Mouse (Mus musculus) limb, embryonic 13.5 days (tissue): ENCODE measurements around the gene Fbxo22. TPM values are rescaled to one million over a fixed set of nuclear protein-coding genes. Genes with fewer than 3 reads are reported as not detected.
"Not testable (repeated sequence)": the region's sequence is repeated elsewhere in the genome, so short reads cannot be mapped to it uniquely, and the experiment has no call there.

Experiments used
- ATAC-seq: fragments of 200-750 bp; cut with Nextera tagmentation; 2 replicates; pipeline ENCODE4 v1.8.0; 2017; ENCODE audit warnings: low read depth, moderate number of reproducible peaks, moderate TSS enrichment; ENCODE audit not compliant: low FRiP score
- H3K27ac ChIP-seq: fragments of 300-500 bp; sonication (generic); 2 replicates; pipeline ENCODE4 v1.5.1; 2015; ENCODE audit warnings: inconsistent platforms, mild to moderate bottlenecking, moderate library complexity
- H3K27me3 ChIP-seq: fragments of 300-500 bp; sonication (generic); 2 replicates; pipeline ENCODE4 v1.6.1; 2015; ENCODE audit warnings: mild to moderate bottlenecking, inconsistent platforms
- H3K36me3 ChIP-seq: fragments of 300-500 bp; sonication (generic); 2 replicates; pipeline ENCODE4 v1.6.1; 2015; ENCODE audit warnings: inconsistent platforms, mild to moderate bottlenecking, moderate library complexity
- H3K4me1 ChIP-seq: fragments of 300-500 bp; sonication (generic); 2 replicates; pipeline ENCODE4 v1.6.1; 2015; ENCODE audit warnings: inconsistent platforms
- H3K4me2 ChIP-seq: fragments of 300-500 bp; sonication (generic); replicated peaks from 2 replicates; pipeline ENCODE4 v1.6.1; 2015; ENCODE audit warnings: inconsistent platforms, mild to moderate bottlenecking, moderate library complexity
- H3K4me3 ChIP-seq: fragments of 300-500 bp; sonication (generic); 2 replicates; pipeline ENCODE4 v1.5.1; 2015; ENCODE audit warnings: moderate library complexity, mild to moderate bottlenecking, inconsistent platforms
- H3K9ac ChIP-seq: fragments of 300-500 bp; sonication (generic); 2 replicates; pipeline ENCODE4 v1.6.1; 2015; ENCODE audit warnings: mild to moderate bottlenecking, inconsistent platforms
- H3K9me3 ChIP-seq: fragments of 300-500 bp; sonication (generic); 2 replicates; pipeline ENCODE4 v1.6.1; 2016; ENCODE audit warnings: inconsistent platforms
- WGBS: fragments of 180-500 bp; shearing (Covaris S2); methylation state at CpG from one replicate; pipeline ENCODE4 v1.1.7; 2015; 5-methylcytosine and 5-hydroxymethylcytosine counted together
- polyA plus RNA-seq: library from polyadenylated mRNA; unstranded; fragments of >200 nt; fragmentation: Nextera tagmentation; extraction: Ambion mirVana; gene quantifications from 2 replicates; pipeline ENCODE4 v1.2.1, GENCODE M21; 2015

Fbxo22 gene
- polyA plus RNA-seq, 1 experiment from 2014 or later: 63.6 TPM

GRCm38 (mm10) chr9:55241863-55242685 is 33.3 kb downstream of the Fbxo22 start:
- H3K9ac ChIP-seq: peak overlapping the region; percentile 51; the same call in 1 of the 2 replicates
- 0 out of 2 replicates have a peak, but pooled peaks cover 4% of the 10 kb centered on the region for H3K27me3 ChIP-seq
- no peaks in the 10 kb centered on the region for H3K4me1 ChIP-seq
- peak overlapping the region; percentile 34 for H3K4me3 ChIP-seq
- H3K9me3 ChIP-seq: no peaks in the 10 kb centered on the region
- H3K36me3 ChIP-seq: no peaks in the 10 kb centered on the region
- ATAC-seq: no peak
- peak overlapping the region; percentile 57 for H3K4me2 ChIP-seq
- no peak overlapping the region for H3K27ac ChIP-seq
- WGBS: 43% methylated on average over 24 of the region's 24 CpGs

GRCm38 (mm10) chr9:55243280-55243679 is 34.6 kb downstream of the Fbxo22 start:
- ATAC-seq: no peak
- Histone ChIP-seq H3K4me3 (no peak overlapping the region), H3K4me2 (no peak overlapping the region), H3K36me3 (no peaks in the 10 kb centered on the region), H3K27me3 (0 out of 2 replicates have a peak, but pooled peaks cover 4% of the 10 kb centered on the region), H3K9me3 (no peaks in the 10 kb centered on the region), H3K4me1 (no peaks in the 10 kb centered on the region), H3K27ac (no peak overlapping the region), H3K9ac (no peak overlapping the region)
- WGBS: 72% methylated on average over 3 of the region's 3 CpGs

GRCm38 (mm10) chr9:55244079-55244478 is 35.4 kb downstream of the Fbxo22 start:
- H3K9me3 ChIP-seq: no peaks in the 10 kb centered on the region
- WGBS: 78% methylated on average over 3 of the region's 3 CpGs
- no peak overlapping the region for H3K4me2 ChIP-seq
- H3K27me3 ChIP-seq: 0 out of 2 replicates have a peak, but pooled peaks cover 4% of the 10 kb centered on the region
- no peak for ATAC-seq
- H3K9ac ChIP-seq: no peak overlapping the region
- no peak overlapping the region for H3K4me3 ChIP-seq
- no peak overlapping the region for H3K27ac ChIP-seq
- no peaks in the 10 kb centered on the region for H3K4me1 ChIP-seq
- no peaks in the 10 kb centered on the region for H3K36me3 ChIP-seq

GRCm38 (mm10) chr9:55245057-55245750 is 36.5 kb downstream of the Fbxo22 start:
- H3K9ac ChIP-seq, H3K4me1 ChIP-seq, H3K4me3 ChIP-seq, H3K27me3 ChIP-seq, H3K27ac ChIP-seq, ATAC-seq, H3K9me3 ChIP-seq, H3K36me3 ChIP-seq, H3K4me2 ChIP-seq: not testable (repeated sequence)
- WGBS: 95% methylated on average over 1 of the region's 1 CpGs

GRCm38 (mm10) chr9:55246440-55246839 is 37.7 kb downstream of the Fbxo22 start:
- H3K27ac ChIP-seq: no peak overlapping the region
- H3K4me1 ChIP-seq: no peaks in the 10 kb centered on the region
- ATAC-seq: no peak
- WGBS: 68% methylated on average over 8 of the region's 8 CpGs
- no peak overlapping the region for H3K4me2 ChIP-seq
- no peaks in the 10 kb centered on the region for H3K27me3 ChIP-seq
- no peak overlapping the region for H3K4me3 ChIP-seq
- no peak overlapping the region for H3K9ac ChIP-seq
- H3K9me3 ChIP-seq: no peaks in the 10 kb centered on the region
- H3K36me3 ChIP-seq: no peaks in the 10 kb centered on the region

GRCm38 (mm10) chr9:55246918-55247317 is 38.2 kb downstream of the Fbxo22 start:
- Histone ChIP-seq H3K27me3 (no peaks in the 10 kb centered on the region), H3K4me1 (no peaks in the 10 kb centered on the region), H3K9me3 (no peaks in the 10 kb centered on the region), H3K27ac (no peak overlapping the region), H3K4me2 (no peak overlapping the region), H3K36me3 (no peaks in the 10 kb centered on the region), H3K4me3 (no peak overlapping the region), H3K9ac (no peak overlapping the region)
- 95% methylated on average over 4 of the region's 4 CpGs for WGBS
- no peak for ATAC-seq

GRCm38 (mm10) chr9:55248465-55248864 is 39.7 kb downstream of the Fbxo22 start:
- no peaks in the 10 kb centered on the region for H3K9me3 ChIP-seq
- no peak overlapping the region for H3K4me3 ChIP-seq
- WGBS: 82% methylated on average over 4 of the region's 4 CpGs

DNA sequence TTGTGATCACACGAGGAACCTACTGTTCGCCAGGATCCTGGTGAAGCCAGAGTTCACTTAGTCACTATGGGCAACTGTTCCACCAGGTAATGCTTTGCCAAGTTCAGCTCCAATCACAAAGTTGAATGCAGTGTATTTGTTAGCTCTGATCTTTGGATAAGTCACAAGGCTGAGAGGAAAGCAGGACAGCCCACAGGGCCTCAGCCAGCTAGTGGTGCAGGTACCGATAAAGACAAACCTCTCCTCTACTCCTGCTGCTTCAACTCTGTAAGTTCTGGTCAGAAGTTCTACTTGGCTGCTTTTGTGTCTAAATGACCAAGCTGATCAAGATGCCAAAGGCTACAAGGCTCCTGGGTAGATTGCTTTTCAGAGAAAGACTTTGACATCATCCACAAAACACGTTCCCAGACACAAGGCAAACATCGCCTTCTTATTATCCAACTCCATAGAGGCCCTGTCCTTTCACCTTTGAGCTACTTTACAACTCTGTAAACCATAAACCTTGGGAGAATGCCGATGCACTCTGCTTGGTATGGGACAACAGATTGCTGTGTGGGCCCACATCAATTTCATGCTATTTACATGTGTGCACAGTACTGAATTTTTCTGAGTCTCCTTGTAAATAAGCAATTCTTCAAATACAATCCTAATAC is 42.0 kb downstream of the Fbxo22 start:
- Histone ChIP-seq H3K9ac (no peak overlapping the region), H3K36me3 (no peaks in the 10 kb centered on the region), H3K4me1 (no peaks in the 10 kb centered on the region), H3K27me3 (no peaks in the 10 kb centered on the region), H3K27ac (no peak overlapping the region), H3K4me3 (no peak overlapping the region), H3K4me2 (no peak overlapping the region), H3K9me3 (no peaks in the 10 kb centered on the region)
- ATAC-seq: no peak
- WGBS: 77% methylated on average over 6 of the region's 6 CpGs

More at GRCm38 (mm10) chr9:55248465-55248864, 39.7 kb downstream of the Fbxo22 start:
- no peak overlapping the region for H3K27ac ChIP-seq
- no peaks in the 10 kb centered on the region for H3K36me3 ChIP-seq
- H3K9ac ChIP-seq: no peak overlapping the region
- no peak for ATAC-seq
- no peak overlapping the region for H3K4me2 ChIP-seq
- no peaks in the 10 kb centered on the region for H3K27me3 ChIP-seq
- H3K4me1 ChIP-seq: no peaks in the 10 kb centered on the region

DNA sequence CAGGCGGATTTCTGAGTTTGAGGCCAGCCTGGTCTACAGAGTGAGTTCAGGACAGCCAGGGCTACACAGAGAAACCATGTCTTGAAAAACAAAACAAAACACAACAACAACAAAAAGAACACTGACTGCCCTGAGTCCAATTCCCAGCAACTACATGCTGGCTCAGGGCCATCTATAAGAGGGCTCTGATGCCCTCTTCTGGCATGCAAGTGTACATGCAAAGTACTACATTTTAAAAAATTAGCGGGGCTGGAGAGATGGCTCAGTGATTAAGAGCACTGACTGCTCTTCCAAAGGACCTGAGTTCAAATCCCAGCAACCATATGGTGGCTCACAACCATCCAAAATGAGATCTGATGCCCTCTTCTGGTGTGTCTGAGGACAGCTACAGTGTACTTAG is 43.4 kb downstream of the Fbxo22 start:
- H3K36me3 ChIP-seq, H3K9ac ChIP-seq, H3K4me3 ChIP-seq, ATAC-seq, H3K4me2 ChIP-seq, H3K4me1 ChIP-seq, H3K27ac ChIP-seq, H3K9me3 ChIP-seq, H3K27me3 ChIP-seq: not testable (repeated sequence)
- WGBS: 54% methylated on average over 2 of the region's 2 CpGs

DNA sequence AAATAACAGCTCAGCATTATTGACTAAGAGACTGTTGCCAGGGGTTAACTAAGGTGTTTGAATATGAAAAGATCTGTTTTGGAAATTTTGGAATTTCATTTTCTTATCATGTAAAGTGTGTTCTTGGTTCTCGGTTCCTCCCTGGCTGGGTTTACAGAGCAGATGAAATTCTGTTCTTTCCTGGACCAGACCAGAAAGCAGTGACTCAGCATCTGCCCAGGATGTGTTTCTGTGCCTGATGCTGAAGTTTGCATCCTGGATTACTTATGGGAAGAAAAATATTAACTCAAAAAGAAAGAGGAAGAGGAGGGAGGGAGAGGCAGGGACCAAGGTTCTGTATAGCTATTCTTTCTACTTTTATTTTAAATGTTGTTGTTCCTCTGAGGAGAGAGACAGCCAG is 45.1 kb downstream of the Fbxo22 start:
- Histone ChIP-seq H3K4me3 (no peak overlapping the region), H3K4me1 (no peaks in the 10 kb centered on the region), H3K9ac (no peak overlapping the region), H3K36me3 (no peaks in the 10 kb centered on the region), H3K27me3 (no peaks in the 10 kb centered on the region), H3K9me3 (no peaks in the 10 kb centered on the region), H3K27ac (no peak overlapping the region), H3K4me2 (no peak overlapping the region)
- ATAC-seq: no peak
- 80% methylated on average over 1 of the region's 1 CpGs for WGBS

GRCm38 (mm10) chr9:55255056-55255455 is 46.3 kb downstream of the Fbxo22 start:
- H3K4me3 ChIP-seq: no peak overlapping the region
- no peak for ATAC-seq
- H3K27ac ChIP-seq: no peak overlapping the region
- no peaks in the 10 kb centered on the region for H3K36me3 ChIP-seq
- no peaks in the 10 kb centered on the region for H3K27me3 ChIP-seq
- H3K9me3 ChIP-seq: no peaks in the 10 kb centered on the region
- H3K4me1 ChIP-seq: no peaks in the 10 kb centered on the region
- 93% methylated on average over 5 of the region's 5 CpGs for WGBS
- no peak overlapping the region for H3K9ac ChIP-seq
- no peak overlapping the region for H3K4me2 ChIP-seq

DNA sequence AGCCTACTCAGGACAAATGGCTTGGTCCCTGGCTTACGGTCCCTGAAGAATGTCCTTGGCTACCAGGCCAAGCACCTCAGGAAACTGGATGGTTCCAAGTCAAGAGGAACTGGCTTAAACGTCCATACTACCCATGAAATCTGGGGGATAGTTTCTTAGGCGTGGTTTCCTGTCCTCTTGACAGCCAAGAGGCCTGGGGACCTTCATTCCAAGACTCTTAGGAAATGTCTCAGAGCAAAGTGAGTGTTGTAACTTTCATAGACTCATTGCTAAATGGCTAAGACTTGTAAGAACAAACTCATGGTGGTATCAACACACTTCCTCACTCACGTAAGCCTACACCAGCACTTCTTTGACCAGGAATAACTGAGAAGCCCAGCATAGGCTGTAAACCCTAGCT is 46.9 kb downstream of the Fbxo22 start:
- no peak overlapping the region for H3K9ac ChIP-seq
- H3K4me1 ChIP-seq: no peaks in the 10 kb centered on the region
- no peak overlapping the region for H3K4me2 ChIP-seq
- H3K36me3 ChIP-seq: no peaks in the 10 kb centered on the region
- WGBS: 63% methylated on average over 4 of the region's 4 CpGs
- ATAC-seq: no peak
- H3K27me3 ChIP-seq: no peaks in the 10 kb centered on the region
- H3K9me3 ChIP-seq: no peaks in the 10 kb centered on the region
- no peak overlapping the region for H3K27ac ChIP-seq
- no peak overlapping the region for H3K4me3 ChIP-seq
